Mouse (Mus musculus) heart, embryonic 16.5 days (tissue): Measurements from ENCODE around the gene Zfp784. TPM values are rescaled to one million over a fixed set of nuclear protein-coding genes. Genes with fewer than 3 reads are reported as not detected.

Source experiments
- ATAC-seq: fragments of 200-750 bp; cut with Nextera tagmentation; replicated peaks from 2 replicates; pipeline ENCODE4 v1.8.0; 2017; ENCODE audit warnings: moderate number of reproducible peaks; ENCODE audit not compliant: insufficient read depth, low FRiP score; ENCODE audit errors: extremely low read depth
- H3K27ac ChIP-seq: fragments of 300-500 bp; sonication (generic); 2 replicates; pipeline ENCODE4 v1.5.1; 2014; ENCODE audit warnings: mild to moderate bottlenecking, low read length, control low read depth, moderate library complexity
- H3K27me3 ChIP-seq: fragments of 300-500 bp; sonication (generic); 2 replicates; pipeline ENCODE4 v1.6.1; 2014; ENCODE audit warnings: low read length, mixed read lengths; ENCODE audit not compliant: control insufficient read depth, insufficient read depth
- H3K36me3 ChIP-seq: fragments of 300-500 bp; sonication (generic); 2 replicates; pipeline ENCODE4 v1.6.1; 2014; ENCODE audit not compliant: control insufficient read depth, insufficient read depth
- H3K4me1 ChIP-seq: fragments of 300-500 bp; sonication (generic); 2 replicates; pipeline ENCODE4 v1.6.1; 2014; ENCODE audit warnings: low read length, mixed read lengths; ENCODE audit not compliant: control insufficient read depth, insufficient read depth
- H3K4me2 ChIP-seq: fragments of 300-500 bp; sonication (generic); 2 replicates; pipeline ENCODE4 v1.6.1; 2014; ENCODE audit warnings: low read depth, mild to moderate bottlenecking, control low read depth, low read length
- H3K4me3 ChIP-seq: fragments of 300-500 bp; sonication (generic); 2 replicates; pipeline ENCODE4 v1.5.1; 2014; ENCODE audit warnings: mild to moderate bottlenecking, control low read depth, low read length
- H3K9ac ChIP-seq: fragments of 300-500 bp; sonication (generic); 2 replicates; pipeline ENCODE4 v1.6.1; 2014; ENCODE audit warnings: low read length, control low read depth
- H3K9me3 ChIP-seq: fragments of 300-500 bp; sonication (generic); replicated peaks from 2 replicates; pipeline ENCODE4 v1.6.1; 2016; ENCODE audit warnings: low read length; ENCODE audit not compliant: control insufficient read depth
- WGBS: fragments of 180-500 bp; shearing (Covaris S2); extraction: QIAGEN DNeasy Blood & Tissue Kit; methylation state at CpG from one replicate; pipeline ENCODE4 v1.1.7; 2014; 5-methylcytosine and 5-hydroxymethylcytosine counted together
- polyA plus RNA-seq: library from polyadenylated mRNA; unstranded; fragments of >200 nt; fragmentation: Nextera tagmentation; extraction: Ambion mirVana; gene quantifications from 2 replicates; pipeline ENCODE4 v1.2.1, GENCODE M21; 2015

Zfp784 gene
- polyA plus RNA-seq, 1 experiment from 2014 or later: 6.8 TPM

DNA sequence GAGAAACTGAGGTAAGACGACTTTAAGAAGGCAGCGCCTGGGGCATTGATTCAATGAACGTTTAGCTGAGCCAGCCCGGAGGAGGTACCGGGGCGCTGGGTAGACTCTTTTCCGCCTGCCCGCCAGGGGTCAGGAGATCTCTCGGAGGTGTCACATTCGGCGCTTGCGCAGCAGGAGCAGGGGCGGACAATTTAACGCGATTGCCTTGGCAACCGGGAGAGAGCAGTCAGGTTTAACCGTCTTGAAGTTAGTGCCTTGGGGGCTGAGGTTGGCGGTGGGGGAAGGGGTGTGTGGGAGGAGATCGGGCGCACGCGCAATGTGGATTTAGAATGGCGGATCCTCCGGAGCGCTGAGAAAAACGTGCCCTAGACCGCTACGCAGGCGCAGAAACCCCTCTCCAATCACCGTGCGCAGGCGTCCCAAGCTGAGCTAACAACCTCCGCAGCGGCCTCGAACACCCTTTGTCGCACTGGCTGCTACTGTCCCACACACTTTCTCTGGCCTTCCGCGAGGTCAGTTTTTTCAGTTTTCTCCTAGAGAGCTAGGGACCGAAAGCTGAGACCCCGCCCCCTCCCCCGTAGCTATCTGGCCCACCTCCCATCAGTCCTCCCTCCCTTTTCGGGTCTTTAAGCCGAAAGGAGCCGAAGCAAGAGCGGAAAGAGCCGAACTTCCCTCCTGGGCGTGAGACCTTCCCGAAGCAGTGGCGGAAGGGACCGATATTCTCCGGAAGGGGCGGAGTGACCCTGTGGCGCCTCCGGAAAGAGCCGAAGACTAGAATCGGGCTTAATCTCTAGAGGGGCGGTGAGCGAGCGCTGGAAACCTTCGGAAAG is 22.9 kb upstream of the Zfp784 start:
- Histone ChIP-seq H3K36me3 (peaks cover 2% of the 10 kb centered on the region; the same call in 1 of the 2 replicates), H3K27ac (peak overlapping the region; percentile 100), H3K4me1 (peaks cover 35% of the 10 kb centered on the region), H3K4me3 (peak overlapping the region; percentile 88), H3K9me3 (no peaks in the 10 kb centered on the region), H3K9ac (peak overlapping the region; percentile 97), H3K27me3 (peaks cover 18% of the 10 kb centered on the region), H3K4me2 (peak overlapping the region; percentile 91)
- ATAC-seq: peak; percentile 89
- under 1% methylated on average over 59 of the region's 60 CpGs for WGBS

- peaks cover 27% of the 10 kb centered on the region for H3K4me1 ChIP-seq
- H3K27me3 ChIP-seq: peaks cover 27% of the 10 kb centered on the region
- no peak for ATAC-seq
- no peaks in the 10 kb centered on the region for H3K36me3 ChIP-seq
- peak overlapping the region; percentile 91 for H3K4me2 ChIP-seq
- peak overlapping the region; percentile 97 for H3K9ac ChIP-seq
- peak overlapping the region; percentile 88 for H3K4me3 ChIP-seq
- no peaks in the 10 kb centered on the region for H3K9me3 ChIP-seq
- H3K27ac ChIP-seq: peak overlapping the region; percentile 100
- WGBS: 5% methylated on average over 27 of the region's 27 CpGs
Observed at GRCm38 (mm10) chr7:5060239-5060731, 22.0 kb upstream of the Zfp784 start.

DNA sequence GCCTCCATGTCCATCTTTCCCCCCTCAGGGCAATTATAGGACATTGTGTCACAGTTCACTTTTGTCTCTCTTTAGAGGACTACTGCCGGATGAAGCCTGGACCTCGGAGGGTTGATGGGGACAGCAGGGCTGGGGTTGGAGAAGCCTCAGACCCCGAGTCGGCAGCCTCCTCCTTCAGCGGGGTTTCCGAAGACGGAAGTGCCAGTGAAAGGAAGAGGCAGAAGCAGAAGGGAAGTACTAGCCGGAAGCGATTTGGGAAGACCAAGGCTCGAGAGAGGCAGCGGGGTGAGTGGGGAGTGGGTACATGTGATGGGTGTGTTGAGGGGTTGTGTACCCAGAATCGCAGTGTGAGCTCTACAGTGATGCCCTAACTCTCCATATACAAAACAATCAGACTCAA is 21.2 kb upstream of the Zfp784 start:
- H3K9ac ChIP-seq: no peak overlapping the region
- H3K4me2 ChIP-seq: no peak overlapping the region
- H3K27me3 ChIP-seq: peaks cover 36% of the 10 kb centered on the region
- no peaks in the 10 kb centered on the region for H3K36me3 ChIP-seq
- peaks cover 24% of the 10 kb centered on the region for H3K4me1 ChIP-seq
- WGBS: 89% methylated on average over 12 of the region's 12 CpGs
- H3K9me3 ChIP-seq: no peaks in the 10 kb centered on the region
- H3K27ac ChIP-seq: no peak overlapping the region
- no peak for ATAC-seq
- no peak overlapping the region for H3K4me3 ChIP-seq

GRCm38 (mm10) chr7:5058631-5059030 is 20.4 kb upstream of the Zfp784 start:
- Histone ChIP-seq H3K27me3 (peaks cover 43% of the 10 kb centered on the region), H3K9ac (no peak overlapping the region), H3K4me1 (peaks cover 20% of the 10 kb centered on the region), H3K4me2 (no peak overlapping the region), H3K9me3 (no peaks in the 10 kb centered on the region), H3K27ac (no peak overlapping the region), H3K36me3 (no peaks in the 10 kb centered on the region), H3K4me3 (no peak overlapping the region)
- 71% methylated on average over 1 of the region's 1 CpGs for WGBS
- no peak for ATAC-seq

GRCm38 (mm10) chr7:5057804-5058203 is 19.6 kb upstream of the Zfp784 start:
- peaks cover 50% of the 10 kb centered on the region for H3K27me3 ChIP-seq
- no peak overlapping the region for H3K9ac ChIP-seq
- H3K4me3 ChIP-seq: no peak overlapping the region
- WGBS: 38% methylated on average over 11 of the region's 11 CpGs
- H3K4me2 ChIP-seq: no peak overlapping the region
- no peak for ATAC-seq
- H3K4me1 ChIP-seq: peaks cover 22% of the 10 kb centered on the region
- no peaks in the 10 kb centered on the region for H3K9me3 ChIP-seq
- H3K27ac ChIP-seq: no peak overlapping the region
- no peaks in the 10 kb centered on the region for H3K36me3 ChIP-seq

- H3K4me3 ChIP-seq: peak overlapping the region; percentile 44
- 37% methylated on average over 8 of the region's 8 CpGs for WGBS
Observed at GRCm38 (mm10) chr7:5057381-5057780, 19.1 kb upstream of the Zfp784 start.

GRCm38 (mm10) chr7:5056651-5057263 is 18.5 kb upstream of the Zfp784 start:
- Histone ChIP-seq H3K9ac (peak overlapping the region; percentile 60), H3K9me3 (no peaks in the 10 kb centered on the region), H3K4me2 (peak overlapping the region; percentile 57), H3K36me3 (no peaks in the 10 kb centered on the region), H3K4me3 (peak overlapping the region; percentile 44), H3K27me3 (peaks cover 56% of the 10 kb centered on the region), H3K27ac (no peak overlapping the region), H3K4me1 (peaks cover 31% of the 10 kb centered on the region)
- 3% methylated on average over 45 of the region's 55 CpGs for WGBS
- no peak for ATAC-seq

More at GRCm38 (mm10) chr7:5057381-5057780, 19.1 kb upstream of the Zfp784 start:
- no peak for ATAC-seq
- no peaks in the 10 kb centered on the region for H3K36me3 ChIP-seq
- no peaks in the 10 kb centered on the region for H3K9me3 ChIP-seq
- H3K27ac ChIP-seq: no peak overlapping the region
- H3K9ac ChIP-seq: peak overlapping the region; percentile 60; the same call in 1 of the 2 replicates
- peaks cover 26% of the 10 kb centered on the region for H3K4me1 ChIP-seq
- H3K27me3 ChIP-seq: peaks cover 50% of the 10 kb centered on the region
- H3K4me2 ChIP-seq: peak overlapping the region; percentile 57; the same call in 1 of the 2 replicates

- Histone ChIP-seq H3K9ac (peak overlapping the region; percentile 23; the same call in 1 of the 2 replicates), H3K4me2 (peak overlapping the region; percentile 52), H3K27me3 (peaks cover 56% of the 10 kb centered on the region), H3K27ac (no peak overlapping the region), H3K9me3 (no peaks in the 10 kb centered on the region), H3K4me3 (peak overlapping the region; percentile 78), H3K36me3 (no peaks in the 10 kb centered on the region), H3K4me1 (peaks cover 26% of the 10 kb centered on the region)
- no peak for ATAC-seq
- 12% methylated on average over 32 of the region's 32 CpGs for WGBS
Observed at GRCm38 (mm10) chr7:5053456-5054179, 15.4 kb upstream of the Zfp784 start.
